Mouse (Mus musculus) MEL (cell line): ENCODE results near the gene Tmem201. TPM values are rescaled to one million over a fixed set of nuclear protein-coding genes. Genes with fewer than 3 reads are reported as not detected.

ENCODE experiments used
- DNase-seq: peaks from one replicate; pipeline ENCODE4 v3.0.0; 2011; ENCODE audit warnings: low read depth, low spot score
- H3K27ac ChIP-seq: 2 replicates; pipeline ENCODE4 v1.5.1; 2012; ENCODE audit warnings: low read depth, mild to moderate bottlenecking, control low read depth, low read length, moderate library complexity; ENCODE audit not compliant: control insufficient read depth
- H3K27me3 ChIP-seq, 2 experiments: fragments of 150-350 bp in 1 of 2; sonication (generic) in 1 of 2; 2 replicates each; pipeline ENCODE4 v1.6.1; 2012; ENCODE audit warnings: low read length in 2 of 2, mild to moderate bottlenecking in 2 of 2, improper control_type of control experiment in 1 of 2, moderate library complexity in 1 of 2; ENCODE audit not compliant: insufficient read depth in 2 of 2, control insufficient read depth in 1 of 2
- H3K36me3 ChIP-seq, 2 experiments: 2 replicates each; pipeline ENCODE4 v1.6.1; 2012 to 2014; ENCODE audit warnings: low read length in 2 of 2, improper control_type of control experiment in 1 of 2, inconsistent platforms in 1 of 2, mild to moderate bottlenecking in 1 of 2; ENCODE audit not compliant: insufficient read depth in 2 of 2, control insufficient read depth in 1 of 2
- H3K4me1 ChIP-seq, 2 experiments: fragments of 150-350 bp in 1 of 2; sonication (generic) in 1 of 2; 2 replicates each; pipeline ENCODE4 v1.6.1; 2012; ENCODE audit warnings: low read length in 2 of 2, improper control_type of control experiment in 1 of 2, mild to moderate bottlenecking in 1 of 2; ENCODE audit not compliant: insufficient read depth in 2 of 2, control insufficient read depth in 1 of 2
- H3K4me3 ChIP-seq, 2 experiments: fragments of 150-350 bp in 1 of 2; sonication (generic) in 1 of 2; 2 replicates each; pipeline ENCODE4 v1.5.1; 2012; ENCODE audit warnings: low read depth in 2 of 2, low read length in 2 of 2, mild to moderate bottlenecking in 2 of 2, moderate library complexity in 2 of 2, control low read depth in 1 of 2, improper control_type of control experiment in 1 of 2; ENCODE audit not compliant: control insufficient read depth in 1 of 2, insufficient read depth in 1 of 2
- H3K79me2 ChIP-seq: 2 replicates; pipeline ENCODE4 v1.6.1; 2012; ENCODE audit warnings: mild to moderate bottlenecking, low read length, moderate library complexity; ENCODE audit not compliant: control insufficient read depth, poor library complexity, insufficient read depth
- H3K9ac ChIP-seq: 2 replicates; pipeline ENCODE4 v1.6.1; 2012; ENCODE audit warnings: low read depth, mild to moderate bottlenecking, control low read depth, low read length, moderate library complexity; ENCODE audit not compliant: control insufficient read depth, poor library complexity, severe bottlenecking
- H3K9me3 ChIP-seq: fragments of 150-350 bp; sonication (generic); replicated peaks from 2 replicates; pipeline ENCODE4 v1.6.1; 2012; ENCODE audit warnings: mild to moderate bottlenecking, low read length, improper control_type of control experiment, moderate library complexity; ENCODE audit not compliant: insufficient read depth
- BHLHE40 ChIP-seq: IDR thresholded peaks from 2 replicates; pipeline ENCODE4 v1.6.1; 2012; ENCODE audit warnings: low read depth, mild to moderate bottlenecking, inconsistent platforms, low read length, improper control_type of control experiment, borderline replicate concordance
- CHD2 ChIP-seq: IDR thresholded peaks from 2 replicates; pipeline ENCODE4 v1.6.1; 2011; ENCODE audit warnings: low read length, improper control_type of control experiment
- CTCF ChIP-seq, 3 experiments: IDR thresholded peaks in 2 of 3; conservative IDR thresholded peaks in 1 of 3; 2 replicates each; pipeline ENCODE4 v1.5.1; 2011 to 2012; ENCODE audit warnings: low read length in 3 of 3, low read depth in 2 of 3, mild to moderate bottlenecking in 2 of 3, improper control_type of control experiment in 1 of 3, inconsistent platforms in 1 of 3, mixed read lengths in 1 of 3, moderate library complexity in 1 of 3; ENCODE audit not compliant: control insufficient read depth in 1 of 3, insufficient read depth in 1 of 3, poor library complexity in 1 of 3, severe bottlenecking in 1 of 3
- E2F4 ChIP-seq: IDR thresholded peaks from 2 replicates; pipeline ENCODE4 v1.6.1; 2011; ENCODE audit warnings: low read depth, low read length, improper control_type of control experiment, borderline replicate concordance
- ELF1 ChIP-seq: IDR thresholded peaks from 2 replicates; pipeline ENCODE4 v1.6.1; 2014; ENCODE audit warnings: low read depth, mild to moderate bottlenecking, inconsistent platforms, low read length, improper control_type of control experiment, moderate library complexity
- EP300 ChIP-seq, 2 experiments: IDR thresholded peaks; 2 replicates each; pipeline ENCODE4 v1.6.1; 2011; ENCODE audit warnings: improper control_type of control experiment in 2 of 2, low read length in 2 of 2, low read depth in 1 of 2, mild to moderate bottlenecking in 1 of 2
- ETS1 ChIP-seq: IDR thresholded peaks from 2 replicates; pipeline ENCODE4 v1.6.1; 2012; ENCODE audit warnings: low read depth, mild to moderate bottlenecking, inconsistent platforms, low read length, improper control_type of control experiment, moderate library complexity
- GATA1 ChIP-seq: IDR thresholded peaks from 2 replicates; pipeline ENCODE4 v1.6.1; 2011; ENCODE audit warnings: low read depth, low read length, improper control_type of control experiment
- HCFC1 ChIP-seq: IDR thresholded peaks from 2 replicates; pipeline ENCODE4 v1.6.1; 2012; ENCODE audit warnings: low read depth, mild to moderate bottlenecking, inconsistent platforms, low read length, improper control_type of control experiment, moderate library complexity
- JUND ChIP-seq: IDR thresholded peaks from 2 replicates; pipeline ENCODE4 v1.6.1; 2011; ENCODE audit warnings: low read depth, mild to moderate bottlenecking, improper control_type of control experiment, low read length
- KAT2A ChIP-seq: conservative IDR thresholded peaks from 2 replicates; pipeline ENCODE4 v1.6.1; 2012; ENCODE audit warnings: low read depth, low read length, improper control_type of control experiment, inconsistent platforms
- MAFK ChIP-seq: IDR thresholded peaks from 2 replicates; pipeline ENCODE4 v1.6.1; 2011; ENCODE audit warnings: low read depth, mild to moderate bottlenecking, low read length, improper control_type of control experiment, borderline replicate concordance
- MAX ChIP-seq: IDR thresholded peaks from 2 replicates; pipeline ENCODE4 v1.6.1; 2011; ENCODE audit warnings: low read length, improper control_type of control experiment
- MEF2A ChIP-seq: IDR thresholded peaks from 2 replicates; pipeline ENCODE4 v1.6.1; 2014; ENCODE audit warnings: low read depth, mild to moderate bottlenecking, inconsistent platforms, low read length, improper control_type of control experiment; ENCODE audit not compliant: poor library complexity, insufficient replicate concordance, severe bottlenecking; ENCODE audit errors: extremely low read depth
- MXI1 ChIP-seq: IDR thresholded peaks from 2 replicates; pipeline ENCODE4 v1.6.1; 2011; ENCODE audit warnings: mild to moderate bottlenecking, low read depth, low read length, improper control_type of control experiment
- MYB ChIP-seq: IDR thresholded peaks from 2 replicates; pipeline ENCODE4 v1.6.1; 2011; ENCODE audit warnings: mild to moderate bottlenecking, low read depth, low read length, improper control_type of control experiment
- MYC ChIP-seq: IDR thresholded peaks from 2 replicates; pipeline ENCODE4 v1.6.1; 2011; ENCODE audit warnings: low read depth, mild to moderate bottlenecking, low read length, improper control_type of control experiment, moderate library complexity
- NELFE ChIP-seq: IDR thresholded peaks from 2 replicates; pipeline ENCODE4 v1.6.1; 2011; ENCODE audit warnings: low read depth, low read length, improper control_type of control experiment
- POLR2A ChIP-seq, 2 experiments: IDR thresholded peaks; 2 replicates each; pipeline ENCODE4 v1.6.1; 2011 to 2012; ENCODE audit warnings: low read length in 2 of 2, mild to moderate bottlenecking in 2 of 2, control low read depth in 1 of 2, improper control_type of control experiment in 1 of 2, low read depth in 1 of 2, moderate library complexity in 1 of 2; ENCODE audit not compliant: control insufficient read depth in 1 of 2, insufficient read depth in 1 of 2, poor library complexity in 1 of 2
- POLR2AphosphoS2 ChIP-seq: IDR thresholded peaks from 2 replicates; pipeline ENCODE4 v1.6.1; 2011; ENCODE audit warnings: low read length, improper control_type of control experiment
- POLR2AphosphoS5 ChIP-seq: IDR thresholded peaks from 2 replicates; pipeline ENCODE4 v1.6.1; 2012; ENCODE audit warnings: low read depth, borderline replicate concordance, mild to moderate bottlenecking, inconsistent platforms, low read length, moderate library complexity, mixed read lengths
- RAD21 ChIP-seq: IDR thresholded peaks from 2 replicates; pipeline ENCODE4 v1.6.1; 2011; ENCODE audit warnings: mild to moderate bottlenecking, low read depth, low read length, improper control_type of control experiment
- RCOR1 ChIP-seq: IDR thresholded peaks from 2 replicates; pipeline ENCODE4 v1.6.1; 2012; ENCODE audit warnings: low read depth, mild to moderate bottlenecking, inconsistent platforms, low read length, improper control_type of control experiment
- SIN3A ChIP-seq: IDR thresholded peaks from 2 replicates; pipeline ENCODE4 v1.6.1; 2012; ENCODE audit warnings: low read length, improper control_type of control experiment, inconsistent platforms
- SMC3 ChIP-seq: IDR thresholded peaks from 2 replicates; pipeline ENCODE4 v1.6.1; 2011; ENCODE audit warnings: low read depth, low read length, improper control_type of control experiment
- TAL1 ChIP-seq: IDR thresholded peaks from 2 replicates; pipeline ENCODE4 v1.6.1; 2012; ENCODE audit warnings: mild to moderate bottlenecking, inconsistent platforms, low read length, moderate library complexity, mixed read lengths
- TBP ChIP-seq: IDR thresholded peaks from 2 replicates; pipeline ENCODE4 v1.8.0; 2011; ENCODE audit warnings: low read depth, low read length, improper control_type of control experiment
- TCF12 ChIP-seq: IDR thresholded peaks from 2 replicates; pipeline ENCODE4 v1.6.1; 2014; ENCODE audit warnings: low read depth, mild to moderate bottlenecking, inconsistent platforms, low read length, improper control_type of control experiment, moderate library complexity
- UBTF ChIP-seq: IDR thresholded peaks from 2 replicates; pipeline ENCODE4 v1.6.1; 2012; ENCODE audit warnings: low read depth, mild to moderate bottlenecking, inconsistent platforms, low read length, improper control_type of control experiment, moderate library complexity, borderline replicate concordance; ENCODE audit not compliant: insufficient read depth
- USF1 ChIP-seq: IDR thresholded peaks from 2 replicates; pipeline ENCODE4 v1.6.1; 2014; ENCODE audit warnings: low read depth, mild to moderate bottlenecking, inconsistent platforms, low read length, improper control_type of control experiment, moderate library complexity
- polyA plus RNA-seq, 2 experiments: library from polyadenylated mRNA; stranded (reverse) in 1 of 2; unstranded in 1 of 2; fragments of >175 nt in 1 of 2; fragments of >200 nt in 1 of 2; gene quantifications; 2 replicates each; pipeline versions ENCODE4 v1.2.1 to v1.2.4; 2012; ENCODE audit warnings: low replicate concordance in 2 of 2, low read depth in 1 of 2; ENCODE audit not compliant: insufficient read length in 2 of 2, insufficient read depth in 1 of 2, missing spikeins in 1 of 2
- total RNA-seq: library from RNA; depleted of rRNA; stranded (reverse); fragments of 300-350 nt; gene quantifications from 2 replicates; pipeline ENCODE4 v1.2.3, GENCODE M21; 2012

Gene Tmem201
- total and polyA plus RNA-seq, 3 experiments, result 31.5 to 60.6 TPM; not detected in 1

DNA sequence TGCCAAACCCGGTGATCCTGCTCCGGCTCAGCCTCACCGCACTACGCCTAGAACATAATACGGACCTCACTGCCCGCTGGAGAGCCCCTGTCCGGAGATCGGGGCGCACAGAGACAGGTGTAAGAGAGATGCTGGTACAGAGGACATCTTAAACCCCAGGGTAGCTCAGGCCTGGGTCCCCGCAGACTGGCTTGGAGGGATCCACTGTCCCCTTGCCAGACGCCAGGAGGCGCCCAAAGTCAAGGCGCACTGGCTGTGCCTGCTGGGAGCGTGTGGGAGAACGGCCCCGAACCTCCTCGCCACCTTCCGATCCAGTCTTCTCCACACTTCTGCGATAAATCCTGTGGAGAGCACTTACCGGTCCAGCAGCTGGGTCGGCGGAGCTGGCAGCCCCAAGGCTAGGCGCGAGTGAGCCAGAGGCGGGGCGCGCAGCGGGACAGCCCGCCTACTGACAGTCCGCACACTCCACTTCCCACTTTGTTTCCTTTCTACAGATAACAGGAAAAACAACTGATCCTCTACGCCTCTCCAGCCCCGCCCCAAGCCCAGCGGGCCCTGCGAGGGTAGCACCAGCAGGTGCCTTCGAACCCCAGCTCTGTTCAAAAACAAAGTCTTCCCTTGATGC lies 39.5 kb downstream of the Tmem201 start:
- Histone ChIP-seq H3K79me2 (peaks cover 29% of the 10 kb centered on the region), H3K4me3 (peak overlapping the region; percentile 79 to 86), H3K27me3 (no peaks in the 10 kb centered on the region), H3K4me1 (peaks cover 12 to 38% of the 10 kb centered on the region in 2 experiments), H3K9ac (peak overlapping the region; percentile 88), H3K27ac (peak overlapping the region; percentile 92), H3K36me3 (peaks cover 0 to 23% of the 10 kb centered on the region in 2 experiments; a peak in 2 of 4 replicates), H3K9me3 (no peaks in the 10 kb centered on the region)
- DNase-seq, result peak; percentile 88
- TF ChIP-seq CTCF (IDR thresholded peaks at IDR 0.05 in 2 of 3, conservative IDR thresholded peaks at IDR 0.05 in 1 of 3; ENCODE audit: control insufficient read depth in 1 of 3, insufficient read depth in 1 of 3, low read depth in 2 of 3, low read length in 3 of 3, poor library complexity in 1 of 3, severe bottlenecking in 1 of 3) (peak; percentile 58 to 66 (median 65)), NELFE (peak; percentile 62), MAX (no peak; the same call in none of the 2 replicates), JUND (no peak), MEF2A (no peak), TBP (peak; percentile 72; the same call in 1 of the 2 replicates), POLR2A (IDR thresholded peaks at IDR 0.05; ENCODE audit: control insufficient read depth in 1 of 2, insufficient read depth in 1 of 2, low read depth in 1 of 2, low read length in 2 of 2, poor library complexity in 1 of 2) (peak; percentile 71 to 78; a peak in 3 of 4 replicates), MXI1 (peak; percentile 59; the same call in 1 of the 2 replicates), GATA1 (no peak; the same call in 1 of the 2 replicates), RAD21 (no peak), MYB (no peak), CHD2 (no peak), KAT2A (no peak), BHLHE40 (0 out of 2 replicates have a peak, but pooled peaks have one; percentile 35), POLR2AphosphoS5 (no peak), ETS1 (peak; percentile 53), TCF12 (0 out of 2 replicates have a peak, but pooled peaks have one; percentile 4), TAL1 (no peak), EP300 (IDR thresholded peaks at IDR 0.05; ENCODE audit: low read depth in 1 of 2, low read length in 2 of 2) (no peak; a peak in 1 of 4 replicates), SMC3 (peak; percentile 33; the same call in 1 of the 2 replicates), POLR2AphosphoS2 (peak; percentile 53; the same call in 1 of the 2 replicates), ELF1 (0 out of 2 replicates have a peak, but pooled peaks have one; percentile 41), USF1 (no peak), UBTF (0 out of 2 replicates have a peak, but pooled peaks have one; percentile 27), HCFC1 (peak; percentile 47; the same call in 1 of the 2 replicates), E2F4 (no peak), MAFK (no peak), RCOR1 (no peak), MYC (no peak), SIN3A (peak; percentile 71)
